Mouse (Mus musculus) layer of hippocampus, postnatal 36 days (tissue): ENCODE data around the gene Myo1b. TPM values are rescaled to one million over a fixed set of nuclear protein-coding genes. Genes with fewer than 3 reads are reported as not detected.

ENCODE experiments used
- DNase-seq, 2 experiments: peaks; one replicate each; pipeline ENCODE4 v3.0.0; 2022
- total RNA-seq, 2 experiments: library from RNA; stranded (reverse); gene quantifications; 2 replicates each; pipeline ENCODE4 v1.2.3; 2021

Myo1b gene
- total RNA-seq, 2 experiments from 2014 or later: 12.2 TPM

- DNase-seq: no peak
Measured at GRCm38 (mm10) chr1:51849570-51850211, 66.2 kb downstream of the Myo1b start.

- DNase-seq: no peak
Measured at GRCm38 (mm10) chr1:51845264-51846036, 70.4 kb downstream of the Myo1b start.

- DNase-seq: peak in 1 of 2 experiments; percentile 19
Measured at GRCm38 (mm10) chr1:51837845-51838623, 77.8 kb downstream of the Myo1b start.

- DNase-seq: no peak
Measured at GRCm38 (mm10) chr1:51837311-51837710, 78.6 kb downstream of the Myo1b start.

- DNase-seq: no peak
Measured at GRCm38 (mm10) chr1:51835795-51836194, 80.1 kb downstream of the Myo1b start.

GRCm38 (mm10) chr1:51834072-51834471 lies 81.8 kb downstream of the Myo1b start:
- DNase-seq: no peak

GRCm38 (mm10) chr1:51829353-51829752 lies 86.5 kb downstream of the Myo1b start:
- no peak for DNase-seq

- DNase-seq: no peak
Measured at GRCm38 (mm10) chr1:51822531-51822930, 93.3 kb downstream of the Myo1b start.

GRCm38 (mm10) chr1:51821701-51822495 lies 94.0 kb downstream of the Myo1b start:
- DNase-seq: no peak

- DNase-seq: no peak
Measured at GRCm38 (mm10) chr1:51820520-51820919, 95.4 kb downstream of the Myo1b start.

- DNase-seq: no peak
Measured at GRCm38 (mm10) chr1:51820013-51820441, 95.8 kb downstream of the Myo1b start.

- no peak for DNase-seq
Measured at GRCm38 (mm10) chr1:51815636-51816035, 100.2 kb downstream of the Myo1b start.

- no peak for DNase-seq
Measured at GRCm38 (mm10) chr1:51814854-51815630, 100.8 kb downstream of the Myo1b start.

- no peak for DNase-seq
Measured at GRCm38 (mm10) chr1:51808847-51809246, 107.0 kb downstream of the Myo1b start.

GRCm38 (mm10) chr1:51808228-51808627 lies 107.6 kb downstream of the Myo1b start:
- no peak for DNase-seq

- no peak for DNase-seq
Measured at GRCm38 (mm10) chr1:51805040-51805610, 110.7 kb downstream of the Myo1b start.

GRCm38 (mm10) chr1:51804296-51805039 lies 111.4 kb downstream of the Myo1b start:
- DNase-seq: no peak

GRCm38 (mm10) chr1:51798011-51798471 lies 117.8 kb downstream of the Myo1b start:
- no peak for DNase-seq

GRCm38 (mm10) chr1:51795586-51796309 lies 120.1 kb downstream of the Myo1b start:
- DNase-seq: peak in 1 of 2 experiments; percentile 32
